Mouse (Mus musculus) urinary bladder, postnatal 36 days (tissue): ENCODE results near the gene Plb1.
A peak's percentile ranks its signal among the peaks of the same experiment; 100 is the strongest.

ENCODE experiments used
- DNase-seq, 2 experiments: peaks; one replicate each; pipeline ENCODE4 v3.0.0; 2022; ENCODE audit warnings: low spot score in 2 of 2, mixed read lengths in 1 of 2

Gene Plb1

DNA sequence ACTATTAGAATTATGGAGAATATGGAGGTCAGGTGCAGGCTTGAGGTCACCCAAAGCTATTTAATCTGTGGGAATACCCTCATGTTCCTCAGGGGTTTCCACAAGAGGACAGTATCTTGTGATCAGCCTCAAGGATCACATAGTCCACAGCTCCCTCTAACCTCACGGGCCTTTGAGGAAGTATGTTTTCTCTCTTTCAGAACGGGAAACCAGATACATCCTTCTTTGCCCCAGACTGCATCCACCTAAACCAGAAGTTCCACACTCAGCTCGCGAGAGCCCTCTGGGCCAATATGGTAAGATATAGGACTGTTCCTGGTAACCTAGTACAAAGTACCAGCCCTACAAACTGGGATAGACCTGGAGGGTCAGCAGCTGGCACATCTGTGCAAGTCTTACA is 100.1 kb downstream of the Plb1 start:
- no peak for DNase-seq

DNA sequence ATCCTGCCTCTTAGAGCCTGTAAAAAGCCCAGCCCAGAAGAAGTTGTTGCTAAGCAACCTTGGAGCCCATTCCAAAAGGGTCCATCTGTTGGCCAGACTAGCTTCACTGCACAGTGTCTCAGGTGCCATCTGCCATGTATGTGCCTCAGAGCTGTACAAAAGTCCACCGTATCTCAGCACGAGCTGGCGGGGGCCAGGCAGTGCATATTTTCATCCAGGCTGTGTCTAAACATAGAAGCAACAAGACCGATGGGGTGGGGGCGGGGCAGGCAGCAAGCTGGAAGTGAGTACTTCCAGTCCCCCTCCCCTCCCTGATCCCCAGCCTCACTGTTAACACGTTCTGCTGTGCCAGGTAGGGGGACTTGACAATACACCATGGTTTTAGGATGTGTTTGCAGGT is 102.7 kb downstream of the Plb1 start:
- peak in 1 of 2 experiments; percentile 37 for DNase-seq

DNA sequence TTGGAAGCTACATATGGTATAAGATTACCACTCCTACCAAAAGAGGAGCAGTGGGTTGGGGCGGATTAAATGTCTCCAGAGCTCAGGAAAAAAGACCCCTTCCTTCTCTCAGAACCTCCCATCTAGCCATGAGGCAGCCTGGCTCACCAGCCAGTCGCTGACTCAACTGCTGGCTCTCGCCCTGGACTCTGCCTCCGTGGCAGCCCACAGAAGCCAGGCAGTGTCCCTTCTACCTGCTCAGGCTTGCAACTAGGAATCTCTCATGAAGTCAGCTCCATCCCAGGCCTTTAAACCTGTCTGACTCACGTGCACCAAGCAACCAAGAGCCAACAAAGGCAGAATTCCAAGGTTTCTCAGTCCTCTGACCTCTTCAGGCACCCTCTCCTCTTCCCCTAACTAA is 103.6 kb downstream of the Plb1 start:
- DNase-seq: peak; percentile 57 to 71

DNA sequence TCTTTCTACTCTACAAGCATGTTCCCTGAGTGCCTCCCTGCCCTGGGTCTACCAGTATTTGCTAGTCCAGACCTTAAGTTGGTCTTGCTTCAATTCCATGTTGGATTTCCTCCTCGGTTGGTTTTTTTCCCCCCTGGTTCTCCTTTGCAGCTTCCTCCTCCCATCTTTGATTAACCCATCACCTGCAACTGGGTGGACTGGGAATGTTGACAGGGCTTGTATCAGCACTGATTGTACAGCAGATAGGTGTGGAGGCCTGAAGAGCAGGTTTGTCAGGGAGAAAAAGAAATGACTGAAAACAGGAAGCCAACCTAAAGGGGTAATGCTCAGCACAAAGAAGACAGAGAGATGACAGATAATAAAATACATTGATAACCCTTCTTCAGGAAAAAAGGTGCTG is 104.8 kb downstream of the Plb1 start:
- peak; percentile 56 to 59 for DNase-seq

DNA sequence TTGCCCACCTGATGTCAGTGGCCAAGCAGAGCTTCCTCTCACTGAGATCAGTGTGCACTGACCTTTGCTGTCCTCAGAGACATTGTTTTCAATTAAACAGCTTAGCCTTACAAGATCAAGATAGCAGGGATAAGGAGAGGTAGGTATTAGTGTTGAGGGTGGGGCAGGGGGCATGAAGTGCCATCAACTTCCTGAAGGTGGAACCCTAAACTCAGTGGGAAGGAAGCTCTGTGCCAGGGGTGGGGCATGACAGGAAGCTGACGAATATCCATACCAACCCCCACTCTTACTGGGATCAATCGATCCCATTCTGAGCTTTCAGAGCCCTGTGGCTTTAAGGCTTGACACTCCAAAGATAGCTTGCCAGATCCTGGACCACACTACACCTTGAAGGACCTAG is 105.8 kb downstream of the Plb1 start:
- DNase-seq: peak; percentile 35

DNA sequence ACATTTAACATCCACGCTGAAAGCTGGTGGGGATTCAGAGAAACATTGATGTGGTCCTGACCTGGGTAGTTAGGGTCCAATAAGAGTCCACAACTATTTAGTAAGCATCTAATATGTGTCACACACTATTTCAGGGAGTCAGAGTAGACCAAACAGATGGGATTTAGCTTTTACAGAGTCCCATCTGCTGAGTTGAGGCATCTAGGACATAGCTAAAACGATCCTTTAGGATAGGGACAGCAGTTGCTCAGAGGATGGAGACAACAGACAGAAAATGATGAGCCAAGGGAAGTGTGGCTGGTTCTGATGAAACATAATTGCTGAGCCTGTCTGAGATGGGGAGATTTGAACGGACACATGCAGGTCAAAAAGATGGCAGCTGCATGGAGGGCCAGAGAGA is 106.3 kb downstream of the Plb1 start:
- DNase-seq: no peak

DNA sequence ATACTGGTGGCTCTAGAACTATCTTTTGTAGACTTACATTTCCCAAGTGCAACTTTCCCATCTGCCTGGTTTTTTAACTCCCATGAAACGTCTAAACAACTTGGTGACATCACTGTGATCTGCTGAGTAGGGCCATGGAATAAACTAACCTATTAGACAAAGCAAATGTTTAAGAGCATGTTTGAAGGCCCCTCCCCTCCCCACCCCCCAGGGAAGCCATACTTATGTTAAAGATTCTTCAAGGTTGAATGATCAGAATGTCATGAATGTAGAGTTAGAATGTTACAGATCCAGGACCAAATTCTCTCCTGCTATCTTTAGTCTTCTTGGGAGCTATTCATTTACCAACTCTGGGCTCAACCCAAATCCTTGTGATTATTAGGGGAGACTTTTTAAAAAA is 107.7 kb downstream of the Plb1 start:
- DNase-seq: no peak

DNA sequence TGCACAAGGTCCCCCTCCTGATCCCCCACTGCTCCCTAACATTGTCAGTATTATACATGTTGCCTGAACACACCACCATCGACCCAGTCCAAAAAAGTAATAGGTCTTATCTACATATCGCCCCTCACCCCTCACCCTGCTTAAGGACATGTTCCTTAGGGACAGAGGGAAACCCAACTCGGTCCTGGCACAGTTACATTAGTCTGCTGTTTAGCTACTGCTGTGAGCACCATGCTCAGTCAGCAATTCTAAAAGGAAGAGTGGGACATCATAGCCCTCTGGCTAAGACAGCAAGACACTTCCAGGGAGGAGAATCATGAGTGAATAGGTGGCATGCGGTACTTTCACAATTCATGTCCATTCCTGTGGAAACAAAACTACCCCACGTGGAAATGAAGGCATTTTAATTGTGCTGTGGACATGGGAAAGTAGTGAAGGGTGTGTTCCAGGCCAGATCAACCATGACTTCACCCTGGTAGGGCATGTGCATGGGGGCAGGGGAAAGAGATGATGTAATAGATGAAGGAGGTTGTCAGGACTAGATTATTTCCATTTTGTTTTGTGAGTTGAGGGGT is 110.3 kb downstream of the Plb1 start:
- no peak for DNase-seq

DNA sequence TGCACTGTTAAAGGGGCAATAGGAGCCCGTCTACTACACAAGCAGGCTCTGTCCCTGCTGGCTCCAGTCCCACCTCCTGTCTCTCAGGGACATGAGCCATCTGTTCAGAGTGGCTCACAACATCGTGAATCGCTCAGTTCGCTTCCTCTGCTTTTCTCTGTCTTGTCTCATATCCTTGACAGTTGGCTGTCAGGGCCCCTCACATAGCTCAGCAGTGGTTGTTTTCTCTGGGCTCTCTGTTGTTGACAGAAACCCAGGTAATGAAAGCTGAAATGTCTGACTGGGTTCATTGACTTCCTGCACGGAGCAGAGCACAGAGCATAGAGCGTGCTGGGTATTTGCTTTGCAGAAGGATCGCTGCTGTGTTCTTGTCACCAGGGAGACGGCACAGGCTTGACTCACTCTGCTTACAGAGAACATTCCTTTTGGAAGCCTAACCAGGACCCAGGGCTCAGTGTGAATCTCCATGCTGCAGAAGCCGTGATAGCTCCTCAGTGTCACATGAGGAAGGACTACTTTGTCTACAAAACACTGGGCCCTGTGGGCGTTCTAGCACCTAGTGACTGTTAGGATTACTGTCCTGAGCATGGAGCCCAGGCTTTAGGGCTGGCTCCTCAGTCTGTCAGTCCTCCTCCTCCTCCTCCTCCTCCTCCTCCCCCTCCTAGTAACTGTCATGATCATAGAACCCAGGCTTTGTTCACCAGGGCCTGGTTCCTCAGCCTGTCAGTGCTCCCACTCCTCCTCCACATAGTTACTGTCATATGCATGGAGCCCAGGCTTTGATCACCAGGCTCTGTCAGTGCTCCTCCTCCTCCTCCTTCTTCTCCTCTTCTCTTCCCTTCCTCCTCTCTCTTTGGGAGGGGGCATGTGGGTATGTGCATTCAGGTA is 113.8 kb downstream of the Plb1 start:
- peak; percentile 66 to 69 for DNase-seq

DNA sequence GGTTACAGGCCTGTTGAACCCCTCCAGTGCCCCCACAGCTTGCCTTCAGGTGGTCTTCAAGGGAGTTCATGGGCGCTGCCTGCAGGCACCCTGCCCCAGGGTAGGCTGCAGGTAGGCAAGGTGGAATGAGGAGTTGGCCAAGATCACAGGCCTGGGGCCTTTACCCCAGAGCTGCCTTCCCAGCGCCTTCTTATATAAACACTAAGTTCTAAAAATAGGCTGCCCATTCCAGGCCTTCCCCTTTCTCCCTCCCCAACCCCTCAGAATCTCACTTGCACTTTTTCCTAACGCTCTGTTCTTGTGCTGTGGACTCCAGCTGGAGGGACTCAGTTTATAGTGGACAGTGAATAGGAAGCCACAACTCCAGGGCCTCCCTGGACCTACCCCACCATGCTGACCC is 117.2 kb downstream of the Plb1 start:
- no peak for DNase-seq

DNA sequence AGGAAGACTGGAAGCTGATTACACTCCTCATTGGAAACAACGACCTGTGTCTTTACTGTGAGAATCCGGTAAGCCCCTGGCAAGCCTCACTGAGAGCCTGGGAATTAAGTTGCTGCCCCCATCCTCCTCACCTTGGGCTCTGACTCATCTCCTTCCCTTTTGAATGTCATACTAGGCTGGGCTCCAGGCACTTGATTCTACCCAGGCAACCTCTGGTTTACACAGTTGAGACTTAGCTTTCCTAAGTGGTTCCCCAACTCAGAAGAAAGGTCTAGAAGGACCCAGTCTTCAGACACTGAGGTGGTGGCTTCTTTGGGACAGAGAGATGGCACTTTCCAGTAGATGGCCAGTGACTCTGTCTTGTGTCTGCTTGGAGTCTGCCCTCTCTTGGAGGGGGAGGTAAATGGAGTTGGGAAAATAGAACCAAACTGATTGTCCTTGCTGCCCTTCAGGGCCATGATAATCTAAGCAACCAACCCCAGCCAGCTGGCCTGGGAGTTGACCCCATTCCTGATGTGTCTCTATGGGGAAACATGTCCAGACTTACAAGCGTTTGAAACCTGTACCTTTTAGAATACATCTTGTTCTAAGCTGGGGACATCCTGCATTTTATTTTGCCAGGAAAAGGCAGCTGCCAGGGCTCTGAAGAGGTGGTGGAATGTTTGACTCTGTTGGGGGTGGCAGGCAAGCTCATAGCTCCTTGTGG is 118.2 kb downstream of the Plb1 start:
- DNase-seq: no peak

DNA sequence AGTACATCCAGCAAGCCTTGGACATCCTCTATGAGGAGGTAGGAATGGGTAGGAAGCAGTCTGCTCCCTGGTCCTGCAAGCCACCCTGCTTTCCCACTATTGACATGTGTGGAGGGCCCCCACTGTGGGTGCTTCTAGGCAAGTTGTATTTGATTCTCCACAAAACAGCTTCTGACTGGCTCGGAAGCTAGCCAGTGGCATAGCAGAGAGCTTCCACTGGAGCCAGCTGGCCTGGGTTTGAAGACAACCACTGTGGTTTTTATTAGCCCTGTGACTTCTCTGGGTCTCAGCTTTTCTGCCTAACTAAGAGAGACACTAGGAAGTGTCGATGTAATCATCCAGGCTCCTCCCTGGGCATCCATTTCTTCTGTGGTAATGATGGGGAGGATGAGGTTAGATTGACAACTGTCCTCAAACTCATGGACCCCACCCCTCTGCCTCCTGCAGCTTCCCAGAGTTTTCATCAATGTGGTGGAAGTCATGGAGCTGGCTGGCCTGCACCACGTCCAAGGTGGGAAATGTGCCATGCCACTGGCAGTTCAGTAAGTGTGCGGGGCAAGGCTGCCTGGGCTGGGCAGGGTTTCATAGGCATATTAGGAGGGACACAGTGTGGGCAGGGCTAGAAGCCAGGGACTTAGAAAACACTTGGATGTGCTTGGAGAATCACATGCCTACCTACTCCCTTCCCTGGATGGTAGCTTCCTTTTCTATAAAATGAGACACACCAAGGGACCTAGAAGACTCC is 119.4 kb downstream of the Plb1 start:
- DNase-seq: no peak

DNA sequence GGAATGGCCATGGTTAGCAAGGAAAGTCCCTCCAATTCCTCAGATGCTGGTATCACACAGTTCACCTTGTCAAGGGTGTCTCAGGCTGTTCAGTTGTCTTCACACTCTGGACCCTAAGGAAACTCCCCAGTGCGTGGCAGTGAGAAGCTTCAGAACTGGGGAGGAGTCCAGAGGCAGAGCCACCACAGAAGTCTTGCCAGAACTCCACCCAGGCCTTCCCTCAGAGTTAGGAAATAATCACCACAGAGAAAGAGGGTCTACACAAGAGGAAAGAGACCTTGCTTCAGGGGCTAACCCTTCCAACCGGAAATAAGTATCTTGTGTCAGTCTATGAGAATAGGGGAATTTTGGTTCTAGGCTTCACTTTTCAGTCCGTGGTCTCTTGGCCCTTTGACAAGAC is 120.3 kb downstream of the Plb1 start:
- DNase-seq: no peak

DNA sequence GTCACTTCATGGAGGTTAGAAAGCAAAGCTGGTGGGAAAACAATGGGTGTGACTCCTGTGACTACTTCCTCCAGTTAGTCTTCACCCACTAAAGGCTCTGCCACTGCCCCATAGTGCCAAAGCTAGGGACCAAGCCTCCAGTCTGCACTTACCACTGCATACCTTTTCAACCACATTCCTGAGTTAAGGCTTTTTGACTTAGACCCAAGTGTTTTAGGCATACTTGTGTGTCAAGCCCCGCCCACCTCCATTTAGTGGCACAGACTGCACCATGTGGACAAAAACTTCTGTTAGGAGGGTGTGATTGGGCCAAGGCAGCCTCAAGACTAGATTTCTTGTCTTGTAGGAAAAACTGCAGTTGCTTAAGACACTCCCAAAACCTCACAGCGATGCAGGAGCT is 120.8 kb downstream of the Plb1 start:
- no peak for DNase-seq

DNA sequence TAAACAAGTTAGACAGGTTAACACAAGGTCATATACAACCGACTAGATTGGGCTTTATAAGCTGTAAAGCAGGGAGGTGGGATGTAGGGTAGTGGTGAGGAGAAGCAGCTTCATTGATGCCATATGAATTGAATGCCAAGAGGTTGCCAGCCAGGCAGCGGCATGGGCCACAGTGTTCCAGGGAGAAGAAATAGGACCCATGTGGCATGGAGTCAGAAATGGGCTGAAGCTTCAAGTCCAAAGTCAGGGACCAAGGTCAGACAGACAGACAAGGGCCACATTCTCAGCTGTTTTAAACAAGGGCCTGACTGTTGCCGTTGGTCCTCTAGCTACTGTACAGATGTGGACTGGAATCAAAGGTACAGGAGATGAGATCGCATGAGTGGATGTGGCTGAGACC is 128.0 kb downstream of the Plb1 start:
- DNase-seq: no peak

DNA sequence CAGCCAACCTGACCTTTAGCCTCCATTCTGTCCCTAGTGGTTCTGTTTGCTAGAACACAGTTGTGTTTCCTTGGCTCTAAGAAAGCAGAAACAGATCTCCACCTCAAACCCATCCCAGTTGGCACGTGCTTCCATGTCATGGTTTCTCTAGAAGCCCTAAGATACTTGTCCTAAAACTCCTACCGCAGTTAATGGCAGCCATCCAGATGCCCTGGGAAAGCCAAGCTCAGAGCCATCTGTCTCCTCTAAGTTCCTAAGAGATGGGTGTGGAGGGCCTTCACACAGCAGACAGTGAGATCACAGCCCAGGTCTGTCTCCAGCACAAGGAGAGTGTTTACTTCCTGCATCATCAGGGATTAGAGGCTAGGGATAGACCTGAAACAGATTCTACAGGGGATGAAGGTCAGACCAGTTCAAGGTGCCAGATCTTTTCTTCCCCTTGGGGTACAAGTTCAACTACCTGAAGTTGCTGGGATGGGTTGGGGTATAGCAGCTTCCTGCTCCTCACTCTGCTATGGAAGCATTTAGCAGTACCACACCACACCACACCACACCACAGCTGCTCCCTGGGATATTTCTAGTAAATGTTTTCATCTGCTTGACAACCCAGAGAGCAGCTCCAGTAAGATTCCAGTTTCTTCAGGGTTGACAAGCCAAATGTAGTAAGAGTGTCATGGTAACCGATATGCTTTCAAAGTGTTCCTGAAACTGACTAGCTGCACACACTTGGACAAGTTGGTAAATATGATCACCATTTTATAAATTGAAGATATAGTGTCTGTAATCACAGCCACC is 129.1 kb downstream of the Plb1 start:
- no peak for DNase-seq

DNA sequence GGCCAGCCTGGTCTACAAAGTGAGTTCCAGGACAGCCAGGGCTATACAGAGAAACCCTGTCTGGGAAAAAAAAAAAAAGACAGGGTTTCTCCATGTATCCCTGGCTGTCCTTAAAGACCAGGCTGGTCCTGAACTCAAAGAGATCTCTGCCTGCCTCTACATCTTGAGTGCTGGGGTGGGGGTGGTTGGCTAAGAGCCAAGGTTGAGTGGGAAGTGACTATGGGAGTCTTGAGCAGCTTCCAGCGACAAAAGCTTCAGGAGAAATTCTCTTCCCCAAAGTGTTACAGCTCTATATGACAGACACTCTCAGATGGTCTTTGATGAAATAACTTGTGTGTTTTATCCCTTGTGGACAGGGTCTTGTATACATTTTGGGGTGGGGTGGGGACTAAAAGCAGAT is 136.9 kb downstream of the Plb1 start:
- DNase-seq: no peak

DNA sequence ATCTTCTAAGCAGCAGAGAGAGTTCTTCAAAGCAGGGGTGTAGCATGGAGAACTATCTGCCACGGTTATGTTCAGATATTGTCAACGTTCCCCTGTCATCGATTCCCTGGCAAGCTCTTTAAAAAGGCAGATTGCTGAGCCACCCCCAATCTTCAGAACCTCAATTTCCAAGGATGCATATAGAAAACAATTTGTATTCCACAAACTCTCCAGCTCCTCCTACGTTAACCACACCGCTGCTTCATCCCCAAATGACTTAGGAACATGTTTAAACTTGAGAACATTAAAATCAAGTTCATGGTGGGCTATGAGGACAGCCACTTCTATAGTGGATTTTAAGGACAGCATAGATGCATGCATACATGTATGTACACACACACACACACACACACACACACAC is 138.7 kb downstream of the Plb1 start:
- DNase-seq: no peak

DNA sequence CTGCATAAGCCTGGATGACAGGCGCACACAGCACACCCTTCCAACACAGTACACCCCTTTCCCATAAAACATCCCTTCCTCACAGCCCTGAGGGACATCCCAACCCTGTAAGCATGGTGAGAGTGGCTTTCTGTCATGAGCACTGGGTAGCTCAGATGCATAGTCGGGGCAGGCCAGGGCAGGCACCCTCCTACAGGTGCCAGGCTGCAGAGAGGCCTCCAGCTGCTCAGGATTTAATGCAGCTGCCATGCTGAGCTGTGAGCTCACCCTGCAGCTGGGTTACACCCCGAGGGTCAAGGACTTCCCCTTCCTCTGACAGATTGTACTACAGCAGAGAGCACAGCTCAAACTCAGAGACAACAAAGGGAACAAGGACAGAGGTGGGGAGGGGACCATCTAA is 146.0 kb downstream of the Plb1 start:
- no peak for DNase-seq

DNA sequence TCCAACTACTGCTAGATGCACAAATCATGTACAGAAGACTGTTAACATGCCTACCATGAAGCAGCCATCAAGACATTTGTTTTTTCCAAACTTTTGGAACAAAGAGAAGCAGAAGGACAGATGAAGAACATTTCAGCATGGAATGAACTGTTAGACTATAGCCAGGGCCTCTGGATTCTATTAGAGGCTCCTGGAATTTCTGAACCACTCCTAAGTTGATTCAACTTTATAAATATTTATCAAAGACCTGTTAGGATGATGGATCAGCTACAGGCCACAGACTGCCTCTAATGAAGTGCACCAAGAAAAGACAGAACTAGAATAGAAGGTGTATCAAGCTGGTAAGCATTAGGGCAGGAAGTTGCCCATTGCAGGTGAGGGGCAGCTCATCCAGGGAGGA is 156.1 kb downstream of the Plb1 start:
- DNase-seq: no peak

DNA sequence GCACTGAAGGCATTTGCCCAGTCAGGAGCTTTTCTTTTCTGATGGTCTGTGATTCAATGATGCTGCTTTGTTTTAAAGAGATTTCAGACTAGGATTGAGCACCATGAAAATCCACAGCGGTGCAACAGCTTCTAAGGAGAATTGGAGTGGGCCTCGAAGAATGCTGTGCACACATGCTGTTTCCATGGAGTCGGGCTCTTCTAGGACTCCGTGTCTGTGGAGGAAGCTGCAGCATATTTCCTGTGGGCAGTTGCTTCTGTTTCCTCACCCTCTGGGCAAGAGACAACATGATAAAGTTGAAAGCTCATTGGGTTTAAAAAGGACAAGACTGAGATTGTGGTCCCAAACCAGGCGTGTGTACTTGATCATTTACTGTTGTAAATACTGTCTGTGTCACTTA is 157.8 kb downstream of the Plb1 start:
- DNase-seq: no peak
